Mouse (Mus musculus): ENCODE results near the gene Bcat2. TPM values are rescaled to one million over a fixed set of nuclear protein-coding genes. Genes with fewer than 3 reads are reported as not detected.

Bcat2 gene
- total RNA-seq, 1 experiment from 2014 or later: 17.3 TPM

GRCm38 (mm10) chr7:45617042-45617695 lies 47.2 kb downstream of the Bcat2 start, which contains the start of gene Fut1:
Fut1 (plus strand) TSS chr7:45617289.
- ATAC-seq (ENCODE audit: extremely low read depth, insufficient number of reproducible peaks, low FRiP score, poor library complexity, severe bottlenecking): no peak

DNA sequence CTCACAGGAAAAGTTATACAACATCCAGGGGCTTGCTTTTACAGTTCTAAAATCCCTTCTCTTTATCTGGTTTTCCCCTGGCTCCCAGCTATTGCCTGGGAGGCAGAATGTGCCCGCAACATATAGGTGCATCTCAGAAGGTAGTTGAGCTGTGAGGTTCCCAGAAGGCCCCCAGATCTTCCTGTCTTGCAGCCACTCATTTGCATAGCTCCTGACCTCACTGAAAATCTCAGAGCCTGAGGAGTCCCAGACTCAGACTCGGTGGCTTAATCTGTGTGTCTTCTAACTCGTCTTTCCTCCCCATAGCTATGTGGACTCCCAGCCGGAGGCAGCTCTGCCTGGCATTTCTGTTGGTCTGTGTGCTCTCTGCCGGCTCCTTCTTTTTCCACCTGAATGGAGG lies 48.4 kb downstream of the Bcat2 start:
- no peak for ATAC-seq (ENCODE audit: extremely low read depth, insufficient number of reproducible peaks, low FRiP score, poor library complexity, severe bottlenecking)

- ATAC-seq (ENCODE audit: extremely low read depth, insufficient number of reproducible peaks, low FRiP score, poor library complexity, severe bottlenecking): no peak
These were observed 49.6 kb downstream of the Bcat2 start for GRCm38 (mm10) chr7:45619592-45619991.

GRCm38 (mm10) chr7:45621443-45621842 lies 51.5 kb downstream of the Bcat2 start, which contains the start of gene Izumo1:
Izumo1 (plus strand) TSS chr7:45621811.
- ATAC-seq (ENCODE audit: extremely low read depth, insufficient number of reproducible peaks, low FRiP score, poor library complexity, severe bottlenecking): no peak

DNA sequence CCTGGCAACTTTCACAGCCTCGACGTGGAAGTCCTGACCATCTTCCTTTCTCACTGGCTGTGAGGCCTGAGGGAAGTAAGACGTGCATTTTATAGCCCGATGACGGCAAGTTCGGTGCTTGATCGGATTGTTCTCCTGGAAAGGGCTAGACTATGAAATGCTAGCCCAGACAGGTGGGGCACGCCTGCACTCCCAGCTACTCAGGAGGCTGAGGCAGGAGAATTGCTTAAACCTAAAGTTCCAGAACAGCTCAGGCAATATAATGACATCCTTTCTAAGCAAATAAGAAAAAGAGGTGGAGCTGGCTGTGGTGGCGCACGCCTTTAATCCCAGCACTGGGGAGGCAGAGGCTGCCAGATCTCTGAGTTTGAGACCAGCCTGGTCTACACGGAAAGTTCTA lies 53.6 kb downstream of the Bcat2 start:
- ATAC-seq (ENCODE audit: extremely low read depth, insufficient number of reproducible peaks, low FRiP score, poor library complexity, severe bottlenecking): no peak

- ATAC-seq (ENCODE audit: extremely low read depth, insufficient number of reproducible peaks, low FRiP score, poor library complexity, severe bottlenecking): no peak
These were observed 54.8 kb downstream of the Bcat2 start for GRCm38 (mm10) chr7:45624718-45625117.

DNA sequence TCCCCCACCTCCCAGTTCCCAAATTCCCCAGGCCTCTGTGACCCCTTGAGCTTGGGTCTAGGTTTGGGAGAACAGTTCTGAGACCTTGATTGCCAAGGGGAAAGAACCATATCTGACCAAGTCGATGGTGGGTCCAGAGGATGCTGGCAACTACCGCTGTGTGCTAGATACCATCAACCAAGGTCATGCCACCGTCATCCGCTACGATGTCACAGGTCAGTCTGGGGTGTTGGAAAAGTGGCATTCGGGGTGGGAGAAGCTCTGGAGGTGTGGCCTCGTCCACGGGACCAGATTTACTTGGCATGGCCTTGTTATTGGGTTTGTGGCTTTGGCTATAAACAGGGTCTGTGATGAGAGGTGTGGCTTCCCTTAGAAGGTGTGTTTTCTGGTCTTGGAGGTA lies 55.5 kb downstream of the Bcat2 start:
- ATAC-seq (ENCODE audit: extremely low read depth, insufficient number of reproducible peaks, low FRiP score, poor library complexity, severe bottlenecking): no peak

DNA sequence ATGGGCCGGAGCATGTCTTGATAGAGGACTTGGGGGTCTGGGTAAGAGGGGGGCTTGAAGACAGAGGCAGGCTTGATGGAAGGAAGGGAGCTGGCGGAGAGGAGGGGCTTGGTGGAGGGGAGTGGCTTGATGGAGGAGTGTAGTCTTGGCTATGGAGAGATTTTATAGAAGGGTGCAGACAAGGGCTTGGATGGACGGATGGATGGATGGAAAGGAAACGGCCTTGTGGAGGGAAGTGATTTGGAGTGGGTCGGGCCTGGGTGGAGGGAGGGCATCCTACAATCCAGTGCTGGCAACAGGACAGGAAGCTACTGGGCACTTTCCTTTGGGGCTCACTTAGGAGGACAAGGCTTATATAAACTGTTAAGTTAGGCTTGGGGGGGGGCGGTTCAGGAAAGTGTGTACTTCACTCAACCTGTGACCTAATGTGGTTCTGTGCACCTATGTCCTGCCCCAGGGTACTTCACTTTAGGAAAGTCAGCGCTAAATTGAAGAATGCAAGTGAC lies 56.7 kb downstream of the Bcat2 start:
- no peak for ATAC-seq (ENCODE audit: extremely low read depth, insufficient number of reproducible peaks, low FRiP score, poor library complexity, severe bottlenecking)

DNA sequence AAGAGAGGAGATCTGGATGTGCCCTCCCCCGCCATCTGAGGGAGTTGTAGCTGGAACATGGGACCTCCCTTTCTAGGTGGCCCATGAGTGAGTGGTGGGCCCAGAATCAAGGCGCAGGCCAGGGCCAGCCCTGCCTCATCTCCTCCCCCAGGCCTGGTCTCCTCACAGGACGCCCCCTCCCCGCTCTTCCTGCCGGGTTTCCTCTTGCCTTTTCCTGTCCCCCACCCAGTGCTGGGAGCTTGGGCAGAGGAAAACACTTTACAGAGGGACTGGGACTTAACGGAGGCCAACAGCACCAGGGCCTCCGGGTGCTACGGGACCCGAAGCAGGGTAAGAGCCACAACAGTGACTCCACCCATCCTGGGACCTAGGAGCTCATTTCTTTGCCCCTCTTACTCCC lies 57.3 kb downstream of the Bcat2 start, which contains the start of gene Rasip1:
Gene Rasip1 (plus strand): TSS at position 228 of the 400 bp plus-strand sequence.
- no peak for ATAC-seq (ENCODE audit: extremely low read depth, insufficient number of reproducible peaks, low FRiP score, poor library complexity, severe bottlenecking)

GRCm38 (mm10) chr7:45628364-45629294 lies 58.7 kb downstream of the Bcat2 start:
- peak; percentile 81 for ATAC-seq (ENCODE audit: extremely low read depth, insufficient number of reproducible peaks, low FRiP score, poor library complexity, severe bottlenecking)

- no peak for ATAC-seq (ENCODE audit: extremely low read depth, insufficient number of reproducible peaks, low FRiP score, poor library complexity, severe bottlenecking)
These were observed 60.3 kb downstream of the Bcat2 start for GRCm38 (mm10) chr7:45630064-45630907.

- no peak for ATAC-seq (ENCODE audit: extremely low read depth, insufficient number of reproducible peaks, low FRiP score, poor library complexity, severe bottlenecking)
These were observed 62.5 kb downstream of the Bcat2 start for GRCm38 (mm10) chr7:45632499-45632898.

- ATAC-seq (ENCODE audit: extremely low read depth, insufficient number of reproducible peaks, low FRiP score, poor library complexity, severe bottlenecking): peak; percentile 92
These were observed 65.2 kb downstream of the Bcat2 start for GRCm38 (mm10) chr7:45634946-45635681.

DNA sequence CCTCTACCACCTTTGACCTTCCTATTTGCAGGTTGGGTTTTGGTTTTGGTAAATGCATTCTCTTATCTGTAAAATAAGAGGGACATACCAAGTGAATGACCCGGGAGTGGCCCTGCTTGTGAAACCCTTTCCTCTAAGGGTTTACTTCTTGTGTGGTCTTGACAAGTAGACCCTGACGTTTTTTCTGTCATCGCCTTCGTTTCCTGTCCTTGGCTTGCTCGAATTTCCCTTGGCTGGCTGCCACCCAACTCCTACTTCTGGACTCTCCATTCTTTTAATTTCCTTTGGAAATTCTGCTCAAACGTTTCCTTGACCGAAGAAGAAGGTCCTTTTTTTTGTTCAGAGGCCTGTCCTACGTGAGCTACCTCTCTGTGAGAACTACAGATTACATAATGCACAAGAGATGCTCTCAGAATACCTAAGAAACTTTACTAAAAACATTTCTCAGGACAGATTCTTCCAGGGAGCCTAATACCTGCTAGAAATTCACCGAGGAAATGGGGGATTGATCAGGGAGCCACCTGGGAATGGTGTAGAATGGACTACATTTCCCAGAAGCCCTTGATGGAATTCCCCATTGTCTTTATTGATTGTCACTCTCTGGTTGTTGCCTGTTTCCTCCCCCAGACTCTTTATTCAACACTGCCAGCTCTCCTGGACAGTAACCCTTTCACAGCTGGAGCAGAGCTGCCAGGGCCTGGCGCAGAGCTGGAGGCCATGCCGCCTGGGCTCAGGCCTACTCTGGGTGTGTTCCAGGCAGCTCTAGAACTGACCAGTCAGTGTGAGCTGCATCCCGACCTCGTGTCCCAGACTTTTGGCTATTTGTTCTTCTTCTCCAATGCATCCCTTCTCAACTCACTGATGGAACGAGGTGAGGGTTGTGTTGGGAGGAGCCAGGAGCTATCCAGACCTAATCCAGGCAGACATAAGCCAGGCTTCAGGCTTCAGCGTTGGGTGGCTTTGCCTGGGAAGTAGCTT lies 66.0 kb downstream of the Bcat2 start:
- ATAC-seq (ENCODE audit: extremely low read depth, insufficient number of reproducible peaks, low FRiP score, poor library complexity, severe bottlenecking): no peak

DNA sequence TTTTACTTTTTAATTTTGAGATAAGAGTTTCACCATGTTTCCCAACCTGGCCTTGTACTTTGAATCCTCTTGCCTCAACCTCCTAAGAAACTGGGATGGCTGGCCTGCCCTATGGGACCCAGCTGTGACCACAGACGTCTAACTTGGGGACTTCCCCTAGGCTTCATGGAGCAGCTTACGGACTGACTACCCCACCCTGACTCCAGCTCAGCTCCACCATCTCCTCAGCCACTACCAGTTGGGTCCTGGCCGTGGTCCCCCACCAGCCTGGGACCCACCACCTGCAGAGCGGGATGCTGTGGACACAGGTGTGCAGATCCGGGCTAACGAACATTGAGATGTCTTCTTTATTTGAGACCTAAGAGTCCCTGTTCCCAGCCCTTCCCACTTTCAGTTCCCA lies 67.8 kb downstream of the Bcat2 start:
- no peak for ATAC-seq (ENCODE audit: extremely low read depth, insufficient number of reproducible peaks, low FRiP score, poor library complexity, severe bottlenecking)

DNA sequence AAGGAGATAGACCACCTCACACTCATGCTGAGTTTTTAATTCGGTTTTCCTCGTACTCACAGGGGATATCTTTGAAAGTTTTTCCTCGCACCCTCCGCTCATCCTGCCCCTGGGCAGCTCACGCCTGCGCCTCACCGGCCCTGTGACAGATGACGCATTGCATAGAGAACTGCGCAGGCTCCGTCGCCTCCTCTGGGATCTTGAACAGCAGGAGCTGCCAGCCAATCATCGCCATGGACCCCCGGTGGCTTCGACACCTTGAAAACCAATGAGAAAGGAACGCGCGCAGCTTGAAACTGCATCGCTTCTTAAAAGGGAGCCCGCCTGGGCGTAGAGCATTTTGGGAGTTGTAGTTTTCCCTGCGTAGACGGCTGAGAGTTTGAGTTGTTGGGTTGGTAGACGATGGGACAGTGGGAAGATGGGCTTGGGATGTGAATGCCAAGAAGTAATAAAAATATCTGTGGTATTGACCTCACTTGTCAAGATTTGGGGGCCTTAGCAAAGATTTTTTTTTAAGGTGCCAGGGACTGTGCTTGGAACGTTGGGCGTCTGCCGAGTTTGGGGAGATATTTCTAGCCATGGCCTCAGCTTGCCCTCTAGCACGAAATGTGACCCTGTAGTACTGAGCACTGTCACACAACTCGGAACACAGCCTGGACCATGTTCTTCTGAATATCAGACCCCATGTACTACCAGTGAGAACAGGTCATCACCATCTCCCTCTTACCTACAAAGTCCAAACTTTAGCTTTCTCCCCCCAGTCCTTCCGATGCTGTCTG lies 68.9 kb downstream of the Bcat2 start:
- no peak for ATAC-seq (ENCODE audit: extremely low read depth, insufficient number of reproducible peaks, low FRiP score, poor library complexity, severe bottlenecking)
